Mouse (Mus musculus) hindbrain, embryonic 13.5 days (tissue): ENCODE data around the gene Vmn1r40. TPM values are rescaled to one million over a fixed set of nuclear protein-coding genes. Genes with fewer than 3 reads are reported as not detected.

Source experiments
- ATAC-seq: fragments of 200-750 bp; cut with Nextera tagmentation; 2 replicates; pipeline ENCODE4 v1.8.0; 2017; ENCODE audit warnings: moderate TSS enrichment; ENCODE audit not compliant: low FRiP score
- H3K27ac ChIP-seq: fragments of 300-500 bp; sonication (generic); 2 replicates; pipeline ENCODE4 v1.5.1; 2015; ENCODE audit warnings: inconsistent platforms, mild to moderate bottlenecking, moderate library complexity
- H3K27me3 ChIP-seq: fragments of 300-500 bp; sonication (generic); 2 replicates; pipeline ENCODE4 v1.6.1; 2015; ENCODE audit warnings: mild to moderate bottlenecking, inconsistent platforms
- H3K36me3 ChIP-seq: fragments of 300-500 bp; sonication (generic); 2 replicates; pipeline ENCODE4 v1.6.1; 2015; ENCODE audit warnings: mild to moderate bottlenecking, inconsistent platforms
- H3K4me1 ChIP-seq: fragments of 300-500 bp; sonication (generic); replicated peaks from 2 replicates; pipeline ENCODE4 v1.6.1; 2015; ENCODE audit warnings: inconsistent platforms
- H3K4me2 ChIP-seq: fragments of 300-500 bp; sonication (generic); 2 replicates; pipeline ENCODE4 v1.6.1; 2015; ENCODE audit warnings: inconsistent platforms, mild to moderate bottlenecking, moderate library complexity
- H3K4me3 ChIP-seq: fragments of 300-500 bp; sonication (generic); 2 replicates; pipeline ENCODE4 v1.5.1; 2015; ENCODE audit warnings: mild to moderate bottlenecking, inconsistent platforms
- H3K9ac ChIP-seq: fragments of 300-500 bp; sonication (generic); 2 replicates; pipeline ENCODE4 v1.6.1; 2015; ENCODE audit warnings: mild to moderate bottlenecking, inconsistent platforms
- H3K9me3 ChIP-seq: fragments of 300-500 bp; sonication (generic); 2 replicates; pipeline ENCODE4 v1.6.1; 2016; ENCODE audit warnings: inconsistent platforms
- WGBS: fragments of 180-500 bp; shearing (Covaris S2); methylation state at CpG from one replicate; pipeline ENCODE4 v1.1.7; 2015; 5-methylcytosine and 5-hydroxymethylcytosine counted together
- polyA plus RNA-seq: library from polyadenylated mRNA; unstranded; fragments of >200 nt; fragmentation: Nextera tagmentation; extraction: Ambion mirVana; gene quantifications from 2 replicates; pipeline ENCODE4 v1.2.1, GENCODE M21; 2015

Gene Vmn1r40
- not detected in 2 replicates for polyA plus RNA-seq

- ATAC-seq, result no peak
- Histone ChIP-seq H3K27me3 (no peaks in the 10 kb centered on the region), H3K27ac (no peak within 1 kb of the TSS), H3K4me2 (no peak within 1 kb of the TSS), H3K36me3 (no peaks in the 10 kb centered on the region), H3K9me3 (0 out of 2 replicates have a peak, but pooled peaks cover 2% of the 10 kb centered on the region), H3K4me1 (no peaks in the 10 kb centered on the region), H3K9ac (no peak within 1 kb of the TSS), H3K4me3 (no peak within 1 kb of the TSS)
- 83% methylated on average over 4 of the region's 4 CpGs for WGBS
Observed at GRCm38 (mm10) chr6:89707240-89707639, at the start of gene Vmn1r40. Vmn1r40 (plus strand) TSS chr6:89707540.

- no peak overlapping the region for H3K27ac ChIP-seq
- peaks cover 32% of the 10 kb centered on the region for H3K36me3 ChIP-seq
- WGBS, result 78% methylated on average over 3 of the region's 3 CpGs
Observed at GRCm38 (mm10) chr6:89658342-89658741, 49.0 kb upstream of the Vmn1r40 start.

GRCm38 (mm10) chr6:89658931-89659330 lies 48.4 kb upstream of the Vmn1r40 start:
- ATAC-seq, result no peak
- Histone ChIP-seq H3K4me1 (no peaks in the 10 kb centered on the region), H3K4me3 (no peak overlapping the region), H3K27me3 (no peaks in the 10 kb centered on the region), H3K9me3 (no peaks in the 10 kb centered on the region), H3K27ac (no peak overlapping the region), H3K9ac (no peak overlapping the region), H3K36me3 (peaks cover 32% of the 10 kb centered on the region), H3K4me2 (no peak overlapping the region)
- 90% methylated on average over 6 of the region's 6 CpGs for WGBS

More at GRCm38 (mm10) chr6:89658342-89658741, 49.0 kb upstream of the Vmn1r40 start:
- ATAC-seq, result no peak
- no peak overlapping the region for H3K4me2 ChIP-seq
- H3K4me3 ChIP-seq, result no peak overlapping the region
- no peaks in the 10 kb centered on the region for H3K9me3 ChIP-seq
- no peaks in the 10 kb centered on the region for H3K4me1 ChIP-seq
- no peak overlapping the region for H3K9ac ChIP-seq
- H3K27me3 ChIP-seq, result no peaks in the 10 kb centered on the region

- H3K27me3 ChIP-seq, result no peaks in the 10 kb centered on the region
- ATAC-seq, result no peak
- no peak overlapping the region for H3K4me3 ChIP-seq
- H3K9me3 ChIP-seq, result no peaks in the 10 kb centered on the region
- no peaks in the 10 kb centered on the region for H3K4me1 ChIP-seq
- 32% methylated on average over 7 of the region's 7 CpGs for WGBS
- H3K27ac ChIP-seq, result no peak overlapping the region
- H3K9ac ChIP-seq, result no peak overlapping the region
- H3K4me2 ChIP-seq, result no peak overlapping the region
- H3K36me3 ChIP-seq, result peaks cover 33% of the 10 kb centered on the region
Observed at GRCm38 (mm10) chr6:89659692-89660423, 47.5 kb upstream of the Vmn1r40 start.

GRCm38 (mm10) chr6:89660490-89660889 lies 46.9 kb upstream of the Vmn1r40 start:
- Histone ChIP-seq H3K9me3 (no peaks in the 10 kb centered on the region), H3K9ac (no peak overlapping the region), H3K4me1 (no peaks in the 10 kb centered on the region), H3K27ac (no peak overlapping the region), H3K4me3 (no peak overlapping the region), H3K36me3 (peaks cover 36% of the 10 kb centered on the region), H3K27me3 (no peaks in the 10 kb centered on the region), H3K4me2 (no peak overlapping the region)
- WGBS, result 71% methylated on average over 1 of the region's 1 CpGs
- ATAC-seq, result no peak

GRCm38 (mm10) chr6:89662521-89662920 lies 44.8 kb upstream of the Vmn1r40 start:
- H3K4me1 ChIP-seq, result no peaks in the 10 kb centered on the region
- H3K27me3 ChIP-seq, result no peaks in the 10 kb centered on the region
- no peak overlapping the region for H3K4me3 ChIP-seq
- H3K36me3 ChIP-seq, result peaks cover 29% of the 10 kb centered on the region
- H3K4me2 ChIP-seq, result no peak overlapping the region
- H3K27ac ChIP-seq, result no peak overlapping the region
- H3K9me3 ChIP-seq, result no peaks in the 10 kb centered on the region
- no peak overlapping the region for H3K9ac ChIP-seq
- ATAC-seq, result no peak
- WGBS, result 87% methylated on average over 3 of the region's 3 CpGs

- no peak for ATAC-seq
- Histone ChIP-seq H3K9me3 (no peaks in the 10 kb centered on the region), H3K4me2 (no peak overlapping the region), H3K9ac (no peak overlapping the region), H3K27me3 (no peaks in the 10 kb centered on the region), H3K4me3 (no peak overlapping the region), H3K36me3 (peaks cover 29% of the 10 kb centered on the region), H3K4me1 (no peaks in the 10 kb centered on the region), H3K27ac (no peak overlapping the region)
- WGBS, result 72% methylated on average over 8 of the region's 8 CpGs
Observed at GRCm38 (mm10) chr6:89665155-89665554, 42.2 kb upstream of the Vmn1r40 start.

GRCm38 (mm10) chr6:89665667-89666066 lies 41.7 kb upstream of the Vmn1r40 start:
- Histone ChIP-seq H3K27ac (no peak overlapping the region), H3K9ac (no peak overlapping the region), H3K27me3 (no peaks in the 10 kb centered on the region), H3K4me2 (no peak overlapping the region), H3K4me3 (no peak overlapping the region), H3K4me1 (no peaks in the 10 kb centered on the region), H3K9me3 (no peaks in the 10 kb centered on the region), H3K36me3 (peaks cover 29% of the 10 kb centered on the region)
- ATAC-seq, result no peak
- 87% methylated on average over 7 of the region's 7 CpGs for WGBS

- 83% methylated on average over 3 of the region's 3 CpGs for WGBS
- H3K4me3 ChIP-seq, result no peak overlapping the region
- H3K4me1 ChIP-seq, result no peaks in the 10 kb centered on the region
- no peaks in the 10 kb centered on the region for H3K27me3 ChIP-seq
- no peak overlapping the region for H3K9ac ChIP-seq
- peaks cover 29% of the 10 kb centered on the region for H3K36me3 ChIP-seq
- no peak overlapping the region for H3K4me2 ChIP-seq
- H3K27ac ChIP-seq, result no peak overlapping the region
- ATAC-seq, result no peak
- H3K9me3 ChIP-seq, result no peaks in the 10 kb centered on the region
Observed at GRCm38 (mm10) chr6:89666976-89667375, 40.4 kb upstream of the Vmn1r40 start.

GRCm38 (mm10) chr6:89669556-89669955 lies 37.8 kb upstream of the Vmn1r40 start:
- H3K9me3 ChIP-seq, result no peaks in the 10 kb centered on the region
- H3K27me3 ChIP-seq, result no peaks in the 10 kb centered on the region
- no peak for ATAC-seq
- H3K4me1 ChIP-seq, result no peaks in the 10 kb centered on the region
- 87% methylated on average over 6 of the region's 6 CpGs for WGBS
- H3K9ac ChIP-seq, result no peak overlapping the region
- H3K4me2 ChIP-seq, result no peak overlapping the region
- H3K36me3 ChIP-seq, result peaks cover 22% of the 10 kb centered on the region
- no peak overlapping the region for H3K27ac ChIP-seq
- no peak overlapping the region for H3K4me3 ChIP-seq

- ATAC-seq, result no peak
- H3K9ac ChIP-seq, result no peak overlapping the region
- 85% methylated on average over 6 of the region's 6 CpGs for WGBS
Observed at GRCm38 (mm10) chr6:89671431-89671830, 35.9 kb upstream of the Vmn1r40 start.

GRCm38 (mm10) chr6:89672641-89673040 lies 34.7 kb upstream of the Vmn1r40 start:
- Histone ChIP-seq H3K27me3 (no peaks in the 10 kb centered on the region), H3K36me3 (peaks cover 31% of the 10 kb centered on the region), H3K4me1 (no peaks in the 10 kb centered on the region), H3K4me2 (no peak overlapping the region), H3K4me3 (no peak overlapping the region), H3K9me3 (no peaks in the 10 kb centered on the region), H3K9ac (no peak overlapping the region), H3K27ac (no peak overlapping the region)
- no peak for ATAC-seq
- 84% methylated on average over 7 of the region's 7 CpGs for WGBS

More at GRCm38 (mm10) chr6:89671431-89671830, 35.9 kb upstream of the Vmn1r40 start:
- no peak overlapping the region for H3K4me2 ChIP-seq
- H3K4me3 ChIP-seq, result no peak overlapping the region
- no peaks in the 10 kb centered on the region for H3K9me3 ChIP-seq
- H3K27me3 ChIP-seq, result no peaks in the 10 kb centered on the region
- H3K27ac ChIP-seq, result no peak overlapping the region
- peaks cover 31% of the 10 kb centered on the region for H3K36me3 ChIP-seq
- no peaks in the 10 kb centered on the region for H3K4me1 ChIP-seq

- WGBS, result 82% methylated on average over 11 of the region's 11 CpGs
- ATAC-seq, result peak; percentile 65; the same call in 1 of the 2 replicates
Observed at GRCm38 (mm10) chr6:89673135-89673780, 34.1 kb upstream of the Vmn1r40 start.

More at GRCm38 (mm10) chr6:89673135-89673780, 34.1 kb upstream of the Vmn1r40 start:
- Histone ChIP-seq H3K36me3 (peaks cover 31% of the 10 kb centered on the region), H3K9ac (no peak overlapping the region), H3K4me1 (no peaks in the 10 kb centered on the region), H3K4me2 (no peak overlapping the region), H3K9me3 (no peaks in the 10 kb centered on the region), H3K4me3 (no peak overlapping the region), H3K27me3 (no peaks in the 10 kb centered on the region), H3K27ac (no peak overlapping the region)
